Mouse (Mus musculus) bone marrow macrophage, adult 2 months (primary cell): ENCODE results near the gene Rbpms2. TPM values are rescaled to one million over a fixed set of nuclear protein-coding genes. Genes with fewer than 3 reads are reported as not detected.
"Not testable (repeated sequence)": the region's sequence is repeated elsewhere in the genome, so short reads cannot be mapped to it uniquely, and the experiment has no call there.

ENCODE experiments used
- H3K27ac ChIP-seq: 2 replicates; pipeline ENCODE4 v1.5.1; 2012; ENCODE audit warnings: low read depth, low read length; ENCODE audit not compliant: insufficient read depth
- H3K4me1 ChIP-seq: 2 replicates; pipeline ENCODE4 v1.6.1; 2012; ENCODE audit warnings: low read length; ENCODE audit not compliant: control insufficient read depth, insufficient read depth
- H3K4me3 ChIP-seq: 2 replicates; pipeline ENCODE4 v1.5.1; 2012; ENCODE audit warnings: mild to moderate bottlenecking, low read length, moderate library complexity; ENCODE audit not compliant: insufficient read depth
- CTCF ChIP-seq: IDR thresholded peaks from 2 replicates; pipeline ENCODE4 v1.5.1; 2012; ENCODE audit warnings: low read depth, mild to moderate bottlenecking, low read length, moderate library complexity
- POLR2A ChIP-seq: IDR thresholded peaks from 2 replicates; pipeline ENCODE4 v1.6.1; 2012; ENCODE audit warnings: mild to moderate bottlenecking, low read depth, low read length, borderline replicate concordance
- polyA plus RNA-seq: library from polyadenylated mRNA; stranded (reverse); fragments of >200 nt; gene quantifications from 2 replicates; pipeline ENCODE4 v1.2.4, GENCODE M21; 2012; ENCODE audit not compliant: missing spikeins, insufficient read depth, insufficient read length

Rbpms2 gene
- polyA plus RNA-seq, 1 experiment = not detected

GRCm38 (mm10) chr9:65635766-65636165, 6.3 kb downstream of the Rbpms2 start:
- TF ChIP-seq POLR2A (no peak), CTCF (no peak)
- Histone ChIP-seq H3K4me1 (peaks cover 4% of the 10 kb centered on the region), H3K27ac (no peak overlapping the region), H3K4me3 (no peak overlapping the region)

GRCm38 (mm10) chr9:65636926-65637325, 7.5 kb downstream of the Rbpms2 start:
- no peak for TF ChIP-seq POLR2A
- no peak for TF ChIP-seq CTCF
- Histone ChIP-seq H3K27ac (no peak overlapping the region), H3K4me1 (peaks cover 4% of the 10 kb centered on the region), H3K4me3 (no peak overlapping the region)

GRCm38 (mm10) chr9:65639065-65639464, 9.6 kb downstream of the Rbpms2 start:
- no peak overlapping the region for H3K27ac ChIP-seq
- TF ChIP-seq CTCF (no peak), POLR2A (no peak)
- peaks cover 4% of the 10 kb centered on the region for H3K4me1 ChIP-seq
- H3K4me3 ChIP-seq = no peak overlapping the region

GRCm38 (mm10) chr9:65640838-65641410, 11.5 kb downstream of the Rbpms2 start:
- TF ChIP-seq CTCF (no peak), POLR2A (no peak)
- no peak overlapping the region for H3K4me3 ChIP-seq
- no peak overlapping the region for H3K27ac ChIP-seq
- H3K4me1 ChIP-seq = peaks cover 3% of the 10 kb centered on the region

GRCm38 (mm10) chr9:65641446-65642052, 12.1 kb downstream of the Rbpms2 start:
- H3K27ac ChIP-seq = no peak overlapping the region

GRCm38 (mm10) chr9:65642546-65642945, 13.1 kb downstream of the Rbpms2 start:
- Histone ChIP-seq H3K4me3 (no peak overlapping the region), H3K4me1 (no peaks in the 10 kb centered on the region), H3K27ac (no peak overlapping the region)
- TF ChIP-seq CTCF (no peak), POLR2A (no peak)

More at GRCm38 (mm10) chr9:65641446-65642052, 12.1 kb downstream of the Rbpms2 start:
- Histone ChIP-seq H3K4me1 (no peaks in the 10 kb centered on the region), H3K4me3 (no peak overlapping the region)
- TF ChIP-seq CTCF (no peak), POLR2A (no peak)

GRCm38 (mm10) chr9:65644960-65645359, 15.5 kb downstream of the Rbpms2 start:
- Histone ChIP-seq H3K4me3 (no peak overlapping the region), H3K27ac (no peak overlapping the region), H3K4me1 (no peaks in the 10 kb centered on the region)
- no peak for TF ChIP-seq CTCF
- no peak for TF ChIP-seq POLR2A

GRCm38 (mm10) chr9:65645984-65646383, 16.5 kb downstream of the Rbpms2 start:
- no peaks in the 10 kb centered on the region for H3K4me1 ChIP-seq
- no peak overlapping the region for H3K4me3 ChIP-seq
- H3K27ac ChIP-seq = no peak overlapping the region
- TF ChIP-seq CTCF (no peak), POLR2A (no peak)

GRCm38 (mm10) chr9:65646782-65647181, 17.3 kb downstream of the Rbpms2 start:
- Histone ChIP-seq H3K4me3 (no peak overlapping the region), H3K4me1 (no peaks in the 10 kb centered on the region), H3K27ac (no peak overlapping the region)
- no peak for TF ChIP-seq CTCF
- no peak for TF ChIP-seq POLR2A

- no peaks in the 10 kb centered on the region for H3K4me1 ChIP-seq
These were observed 19.3 kb downstream of the Rbpms2 start for GRCm38 (mm10) chr9:65648730-65649129.

GRCm38 (mm10) chr9:65649997-65650396, 20.5 kb downstream of the Rbpms2 start:
- no peak overlapping the region for H3K4me3 ChIP-seq
- TF ChIP-seq CTCF (no peak), POLR2A (no peak)
- H3K4me1 ChIP-seq = peaks cover under 1% of the 10 kb centered on the region; the same call in 1 of the 2 replicates
- H3K27ac ChIP-seq = no peak overlapping the region

More at GRCm38 (mm10) chr9:65648730-65649129, 19.3 kb downstream of the Rbpms2 start:
- H3K4me3 ChIP-seq = no peak overlapping the region
- TF ChIP-seq POLR2A (no peak), CTCF (no peak)
- H3K27ac ChIP-seq = no peak overlapping the region

- H3K4me1 ChIP-seq, H3K27ac ChIP-seq, H3K4me3 ChIP-seq: not testable (repeated sequence)
These were observed 22.5 kb downstream of the Rbpms2 start for GRCm38 (mm10) chr9:65651957-65652356.
